Mouse (Mus musculus) bone marrow, adult 2 months (tissue): ENCODE data around the gene Tmc2.

Source experiments
- CTCF ChIP-seq: fragments of 200-500 bp; IDR thresholded peaks from 2 replicates; pipeline ENCODE4 v1.5.1; 2011; ENCODE audit warnings: low read length, control low read depth; ENCODE audit not compliant: control insufficient read depth, insufficient read depth
- POLR2A ChIP-seq: fragments of 200-500 bp; IDR thresholded peaks from 2 replicates; pipeline ENCODE4 v1.6.1; 2011; ENCODE audit warnings: low read depth, mild to moderate bottlenecking, control low read depth, low read length, borderline replicate concordance; ENCODE audit not compliant: control insufficient read depth

- TF ChIP-seq CTCF (no peak), POLR2A (no peak)
Measured at GRCm38 (mm10) chr2:130260822-130261221, 65.8 kb downstream of the Tmc2 start.
